Mouse (Mus musculus) frontal cortex, postnatal 25 days (tissue): ENCODE measurements around the gene Tmem132d.
"Not testable (repeated sequence)": the region's sequence is repeated elsewhere in the genome, so short reads cannot be mapped to it uniquely, and the experiment has no call there.

Experiments
- DNase-seq, 2 experiments: peaks; one replicate each; pipeline ENCODE4 v3.0.0; 2022; ENCODE audit warnings: low spot score in 2 of 2

Gene Tmem132d

DNA sequence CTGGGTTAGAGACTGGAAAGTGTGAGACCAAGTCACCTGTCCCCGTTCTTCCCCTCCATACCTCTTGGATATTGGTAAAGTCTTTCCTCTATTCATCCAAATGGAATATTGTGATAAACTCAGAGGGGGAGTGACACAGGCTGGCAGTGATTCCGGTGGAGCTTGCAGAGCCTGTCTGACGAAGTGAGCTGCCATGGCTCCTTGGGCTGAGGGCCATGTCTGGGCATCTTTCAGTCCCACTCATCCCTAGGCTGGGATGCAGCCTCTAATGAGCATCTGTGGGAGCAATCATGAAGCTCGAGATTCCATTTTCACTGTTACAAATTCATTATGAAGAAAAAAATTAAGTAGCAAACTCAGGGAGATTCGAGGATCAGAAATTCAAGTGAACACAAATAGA is 332.5 kb downstream of the Tmem132d start:
- no peak for DNase-seq

- DNase-seq, result no peak
These were observed 333.4 kb downstream of the Tmem132d start for GRCm38 (mm10) chr5:128099439-128099838.

DNA sequence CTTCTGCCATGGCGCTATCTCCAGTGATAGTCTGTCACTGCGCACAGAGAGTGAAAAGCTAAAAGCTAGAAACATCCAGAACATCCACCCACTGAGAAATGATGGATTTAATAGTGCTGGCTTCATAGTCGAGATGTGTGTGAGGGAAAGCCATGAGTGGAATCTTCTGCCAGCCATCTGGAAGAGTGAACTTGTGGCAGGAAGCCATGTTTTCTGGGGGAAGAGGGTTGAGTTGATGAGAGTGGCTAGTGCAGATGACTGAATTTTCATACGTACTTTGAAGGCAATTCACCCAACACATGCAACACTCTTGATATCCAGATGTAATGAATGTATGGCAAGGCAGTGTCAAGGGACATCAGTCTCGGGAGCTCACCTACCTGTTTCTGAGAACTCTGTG is 342.3 kb downstream of the Tmem132d start:
- peak in 1 of 2 experiments; percentile 20 for DNase-seq

DNA sequence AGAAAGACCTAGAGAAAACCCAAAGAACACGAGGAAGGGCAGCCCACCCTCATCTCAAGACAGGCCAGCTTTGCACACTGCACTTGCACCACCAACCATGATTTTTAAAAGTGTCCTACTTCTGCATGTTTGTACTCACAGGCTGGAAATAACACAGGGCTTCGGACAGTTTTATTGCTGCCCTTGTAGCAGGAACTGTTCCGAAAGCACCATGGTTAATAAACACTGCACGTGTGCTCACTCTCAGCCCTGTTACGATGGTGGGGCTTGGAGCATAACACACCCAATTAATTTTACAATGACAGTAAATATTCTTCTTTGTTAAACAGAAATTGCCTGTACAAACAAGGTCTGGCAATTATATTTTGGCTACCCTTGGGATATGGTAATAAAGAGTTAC is 357.4 kb downstream of the Tmem132d start:
- no peak for DNase-seq

DNA sequence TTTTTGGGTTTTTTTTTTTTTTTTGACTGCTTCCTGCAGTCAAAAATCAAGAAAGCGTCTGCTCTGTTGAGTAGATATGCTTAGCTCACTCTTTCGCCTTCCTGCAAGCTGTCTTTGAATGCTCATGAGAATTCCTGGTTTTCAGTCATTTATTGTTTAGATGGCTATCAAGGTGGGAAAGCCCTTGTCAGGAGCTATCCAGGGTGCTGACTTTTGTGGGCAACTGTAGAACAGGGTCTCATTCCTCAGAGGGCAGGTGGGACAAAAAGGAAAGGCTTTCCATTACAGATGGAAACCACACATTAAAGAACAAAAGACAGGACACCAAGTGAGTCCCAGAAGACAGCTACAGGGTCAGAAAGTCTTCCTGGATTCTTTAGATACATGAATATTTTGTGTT is 360.3 kb downstream of the Tmem132d start:
- no peak for DNase-seq

- no peak for DNase-seq
These were observed 391.1 kb downstream of the Tmem132d start for GRCm38 (mm10) chr5:128041781-128042180.

DNA sequence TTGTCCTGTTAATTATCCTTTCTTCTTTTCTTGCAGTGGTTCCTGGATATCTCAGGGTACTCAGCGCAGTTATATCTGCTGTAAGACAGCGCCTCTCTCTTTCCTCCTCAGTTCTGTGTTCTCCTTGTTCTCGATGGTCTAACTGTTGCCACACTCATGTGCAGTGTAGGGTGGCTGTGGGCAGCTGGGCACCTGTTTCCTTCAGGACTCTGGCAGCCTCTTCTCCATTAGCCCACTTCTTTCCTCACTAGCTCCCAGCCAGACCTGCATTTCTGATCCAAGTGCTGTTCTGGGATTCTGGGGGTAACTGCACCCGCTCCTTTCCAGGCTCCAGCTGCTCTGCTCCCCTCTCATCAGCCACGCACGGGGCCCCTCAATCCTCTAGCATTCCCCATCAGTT is 392.8 kb downstream of the Tmem132d start:
- DNase-seq, result no peak

DNA sequence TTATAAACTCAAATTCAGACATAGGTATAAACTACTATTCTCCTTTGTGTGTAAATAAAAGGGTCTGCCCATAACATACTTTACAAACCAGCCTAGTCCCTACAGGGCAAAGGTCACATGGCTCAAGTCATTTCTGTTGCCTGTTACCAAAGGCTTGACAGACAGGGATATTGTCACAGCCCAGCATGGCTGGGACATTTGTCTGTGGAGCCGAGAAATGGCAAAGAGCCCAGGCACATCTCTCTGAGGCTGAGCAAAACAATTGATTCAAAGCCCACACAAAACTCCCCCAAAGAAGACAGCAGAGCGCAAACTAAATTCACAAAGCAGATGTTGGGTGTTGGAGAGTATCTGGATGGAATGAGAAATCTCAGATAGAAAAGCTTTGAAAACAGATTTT is 405.8 kb downstream of the Tmem132d start:
- DNase-seq, result peak in 1 of 2 experiments; percentile 19

GRCm38 (mm10) chr5:128004666-128005065 is 428.2 kb downstream of the Tmem132d start:
- no peak for DNase-seq

GRCm38 (mm10) chr5:127996526-127997245 is 436.2 kb downstream of the Tmem132d start:
- no peak for DNase-seq

DNA sequence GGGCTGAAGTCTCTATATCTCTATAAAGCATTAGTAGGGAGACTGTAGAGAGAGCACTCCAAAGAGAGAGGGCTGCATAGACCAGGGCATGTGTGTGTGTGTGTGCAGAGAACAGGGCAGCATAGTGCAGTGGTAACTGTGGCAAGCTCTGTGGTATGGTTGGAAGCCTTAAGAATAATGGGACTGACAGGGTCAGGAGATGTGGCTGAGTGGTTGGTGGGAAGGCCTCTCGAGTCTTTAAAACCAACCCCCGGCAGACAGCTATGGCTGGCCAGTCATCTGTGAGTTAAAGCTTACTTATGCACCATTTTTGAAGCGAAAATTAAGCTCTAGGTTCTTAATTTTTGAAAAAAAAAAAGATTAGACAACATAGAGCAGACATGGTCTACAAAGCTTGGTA is 439.4 kb downstream of the Tmem132d start:
- DNase-seq, result no peak

DNA sequence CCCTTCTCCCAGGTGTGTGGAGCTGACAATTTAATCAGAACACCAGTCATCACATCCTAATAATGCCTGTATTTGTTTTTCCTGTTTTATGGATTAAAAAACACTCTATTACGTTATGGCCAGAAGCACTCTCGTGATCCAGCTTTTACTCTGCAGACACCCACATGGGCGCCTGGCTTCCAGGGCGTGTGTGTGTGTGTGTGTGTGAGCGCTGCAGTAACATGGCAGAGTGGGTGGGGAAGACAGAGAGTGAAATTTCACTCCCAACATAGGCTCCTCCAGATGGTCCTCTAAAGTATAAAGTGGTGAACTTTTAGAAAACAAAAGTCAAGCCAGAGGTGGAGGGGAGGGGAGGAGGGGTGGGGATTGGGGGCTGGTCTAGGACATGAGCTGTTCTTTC is 442.1 kb downstream of the Tmem132d start:
- DNase-seq, result peak in 1 of 2 experiments; percentile 15

DNA sequence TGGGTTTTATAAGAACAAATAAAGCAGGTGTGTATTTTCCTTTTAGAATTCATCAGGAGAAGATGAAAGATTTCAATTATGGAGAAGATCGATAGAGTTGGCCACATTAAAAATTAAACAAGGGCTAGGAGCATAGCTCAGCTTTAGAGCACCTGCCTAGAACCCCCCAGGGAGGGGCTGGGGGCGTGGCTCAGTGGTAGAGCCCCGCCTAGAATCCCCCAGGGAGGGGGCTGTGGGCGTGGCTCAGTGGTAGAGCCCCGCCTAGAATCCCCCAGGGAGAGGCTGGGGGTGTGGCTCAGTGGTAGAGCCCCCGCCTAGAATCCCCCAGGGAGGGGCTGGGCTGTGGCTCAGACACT is 452.9 kb downstream of the Tmem132d start:
- not testable (repeated sequence) for DNase-seq

DNA sequence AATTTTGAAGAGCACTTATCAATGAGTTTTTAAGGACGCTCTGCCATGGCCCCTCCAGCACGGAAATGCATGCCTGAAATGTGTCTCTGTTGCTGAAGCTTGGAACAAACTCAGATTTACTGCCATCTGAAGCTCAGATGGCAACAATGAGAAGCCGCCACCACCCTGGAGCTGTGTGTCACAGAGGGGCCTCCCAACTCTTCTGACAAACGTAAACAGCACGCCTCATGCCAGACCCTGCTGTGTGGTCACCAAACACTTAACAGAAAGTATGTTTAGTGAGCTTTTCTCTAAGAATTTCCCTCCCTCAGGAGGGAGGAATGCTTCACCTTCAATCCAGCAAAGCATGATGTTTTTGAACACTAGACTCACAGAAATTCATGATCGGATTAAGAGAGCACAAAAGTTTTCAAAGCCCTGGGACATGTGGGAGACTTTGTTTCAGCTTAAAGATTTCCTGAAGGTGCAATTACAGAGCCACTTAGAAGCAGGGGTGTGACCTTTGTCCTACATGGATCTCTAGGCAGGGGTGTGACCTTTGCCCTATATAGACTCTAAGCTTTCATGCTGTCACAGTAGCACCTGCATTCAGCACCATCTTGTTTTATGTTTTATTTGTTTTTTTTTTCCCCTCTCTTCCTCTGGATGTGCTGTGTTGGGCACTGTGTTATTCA is 453.4 kb downstream of the Tmem132d start:
- no peak for DNase-seq

GRCm38 (mm10) chr5:127976661-127977060 is 456.2 kb downstream of the Tmem132d start:
- no peak for DNase-seq

DNA sequence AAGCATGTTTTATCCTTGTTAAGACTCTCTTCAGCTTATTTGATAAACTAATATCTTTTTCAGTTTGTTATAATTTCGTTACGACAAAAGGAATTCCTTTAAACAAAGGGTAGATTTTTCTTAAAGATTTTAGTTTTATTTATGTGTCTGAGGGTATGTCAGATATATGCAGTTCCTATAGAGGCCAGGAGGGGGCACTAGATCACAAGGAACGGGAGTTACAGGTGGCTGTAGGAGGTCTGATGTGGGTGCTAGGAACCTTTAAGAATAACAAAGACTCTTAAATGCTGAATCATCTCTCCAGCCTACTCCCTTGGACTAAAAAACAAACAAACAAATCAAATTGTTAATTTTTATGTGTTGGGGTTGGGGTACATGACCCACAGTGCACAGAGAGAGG is 467.2 kb downstream of the Tmem132d start:
- DNase-seq, result no peak

GRCm38 (mm10) chr5:127962656-127963055 is 470.2 kb downstream of the Tmem132d start:
- DNase-seq, result no peak

GRCm38 (mm10) chr5:127956511-127957097 is 476.3 kb downstream of the Tmem132d start:
- DNase-seq, result peak in 1 of 2 experiments; percentile 48

DNA sequence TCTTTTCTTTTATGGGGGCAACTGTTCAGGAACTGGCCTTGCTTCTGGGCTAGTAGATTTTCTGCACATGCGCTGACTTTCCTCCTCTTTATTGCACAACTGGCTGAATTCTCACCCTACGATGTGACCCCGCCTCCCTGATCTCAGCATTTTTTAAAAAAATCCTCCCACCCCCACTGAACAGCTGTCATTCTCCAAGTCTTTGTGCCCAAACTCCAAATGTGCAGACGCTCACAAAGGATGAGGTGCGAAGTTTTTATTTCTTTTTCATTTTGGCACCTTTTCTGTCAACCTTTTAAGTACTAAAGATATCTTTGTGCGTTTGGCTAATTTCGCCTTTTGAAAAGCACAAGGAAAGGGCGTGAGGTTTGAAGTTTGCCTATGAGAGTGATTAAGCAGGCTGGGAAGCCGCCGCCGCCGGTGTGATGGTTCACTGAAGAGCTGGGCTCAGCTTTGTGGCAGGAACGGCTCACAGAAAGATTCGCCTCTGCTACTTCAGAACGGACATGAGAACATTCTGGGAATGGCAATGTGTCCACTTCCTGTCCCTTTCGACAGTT is 478.6 kb downstream of the Tmem132d start:
- DNase-seq, result no peak

GRCm38 (mm10) chr5:127952800-127953199 is 480.1 kb downstream of the Tmem132d start:
- no peak for DNase-seq

DNA sequence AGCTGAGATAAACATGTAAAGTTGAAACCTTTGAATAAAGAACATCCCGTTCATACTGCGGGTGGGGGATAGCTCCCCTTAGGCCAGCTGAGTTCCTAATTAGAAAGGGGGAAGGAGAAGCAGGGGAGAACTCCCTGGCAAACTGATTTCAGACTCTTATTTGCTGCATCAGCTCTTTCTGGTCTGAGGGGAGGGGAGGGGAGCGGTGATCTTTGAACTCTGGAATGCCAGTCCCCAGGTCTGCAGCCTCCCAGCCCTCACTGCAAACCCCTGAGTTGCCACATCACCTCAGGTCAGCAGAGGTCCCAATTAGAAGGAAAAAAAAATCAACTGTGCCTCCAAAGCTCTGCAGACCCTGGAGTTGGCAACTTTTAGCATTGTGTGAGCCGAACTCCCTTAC is 482.3 kb downstream of the Tmem132d start:
- DNase-seq, result no peak

DNA sequence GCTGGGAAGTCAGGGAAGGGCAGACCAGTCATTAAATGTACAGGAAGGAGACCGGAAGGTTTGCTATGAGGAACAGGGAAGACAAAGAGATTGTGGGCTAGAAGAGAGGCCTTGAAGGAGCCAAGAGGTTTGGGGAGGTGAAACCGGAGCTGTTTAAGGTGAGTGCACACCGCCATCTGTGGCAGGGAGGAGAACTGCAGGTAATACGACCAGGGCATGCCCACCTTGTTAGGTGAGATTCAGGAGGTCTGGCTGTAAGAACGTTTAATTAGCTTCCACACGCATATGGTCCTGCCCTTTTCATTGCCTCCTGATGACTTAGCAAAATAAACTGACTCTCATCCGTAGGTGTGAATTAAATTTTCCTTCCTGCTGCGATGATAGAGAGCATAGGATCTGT is 485.6 kb downstream of the Tmem132d start:
- DNase-seq, result no peak

GRCm38 (mm10) chr5:127942171-127942570 is 490.7 kb downstream of the Tmem132d start:
- not testable (repeated sequence) for DNase-seq
